Mouse (Mus musculus): ENCODE measurements around the gene Doc2a.
"Not testable (repeated sequence)": the region's sequence is repeated elsewhere in the genome, so short reads cannot be mapped to it uniquely, and the experiment has no call there.

The Doc2a gene

GRCm38 (mm10) chr7:126869780-126870519, 22.7 kb downstream of the Doc2a start:
- no peak for DNase-seq

GRCm38 (mm10) chr7:126870520-126870891, 23.3 kb downstream of the Doc2a start:
- no peak for DNase-seq

- DNase-seq, result no peak
Observed at GRCm38 (mm10) chr7:126877239-126877638, 30.0 kb downstream of the Doc2a start.

GRCm38 (mm10) chr7:126881040-126881439, 33.8 kb downstream of the Doc2a start:
- DNase-seq, result no peak

- peak; percentile 45 to 47 for DNase-seq
Observed at GRCm38 (mm10) chr7:126883731-126884181, 36.5 kb downstream of the Doc2a start.

GRCm38 (mm10) chr7:126884286-126885164, 37.3 kb downstream of the Doc2a start, which contains the start of gene Taok2:
TSS of gene Taok2 (minus strand) at chr7:126884703.
- DNase-seq, result peak; percentile 98 to 99

- no peak for DNase-seq
Observed at GRCm38 (mm10) chr7:126887281-126887680, 40.1 kb downstream of the Doc2a start.

- no peak for DNase-seq
Observed at GRCm38 (mm10) chr7:126888852-126889251, 41.6 kb downstream of the Doc2a start.

- peak; percentile 23 to 34 for DNase-seq
Observed at GRCm38 (mm10) chr7:126896912-126897311, 49.7 kb downstream of the Doc2a start.

GRCm38 (mm10) chr7:126897390-126898101, 50.3 kb downstream of the Doc2a start:
- peak in 1 of 2 experiments; percentile 26 for DNase-seq

GRCm38 (mm10) chr7:126898102-126898990, 51.1 kb downstream of the Doc2a start:
- DNase-seq, result peak; percentile 99

GRCm38 (mm10) chr7:126899781-126900180, 52.6 kb downstream of the Doc2a start:
- DNase-seq, result not testable (repeated sequence)

Measured in cerebellum, postnatal 14 days (tissue).